Mouse (Mus musculus): Measurements from ENCODE around the gene Rfx4. TPM values are rescaled to one million over a fixed set of nuclear protein-coding genes. Genes with fewer than 3 reads are reported as not detected.

Rfx4 gene
- not detected in 2 replicates for polyA plus RNA-seq (2014; fragmentation: Nextera tagmentation; extraction: Ambion mirVana)

- Histone ChIP-seq H3K9ac (ENCODE audit: low read length) (no peak within 1 kb of the TSS), H3K4me2 (ENCODE audit: low read length) (peak within 1 kb of the TSS; percentile 46), H3K36me3 (ENCODE audit: control insufficient read depth, insufficient read depth, low read length) (no peaks in the 10 kb centered on the region), H3K4me1 (replicated peaks; ENCODE audit: control insufficient read depth, insufficient read depth, low read length) (peaks cover 26% of the 10 kb centered on the region), H3K4me3 (ENCODE audit: low read depth, low read length) (peak within 1 kb of the TSS; percentile 25), H3K27ac (ENCODE audit: low read depth) (no peak within 1 kb of the TSS), H3K9me3 (ENCODE audit: control insufficient read depth, low read length) (no peaks in the 10 kb centered on the region), H3K27me3 (replicated peaks; ENCODE audit: control insufficient read depth, insufficient read depth, low read length) (peaks cover 95% of the 10 kb centered on the region)
- 0% methylated on average over 24 of the region's 24 CpGs for WGBS
- DNase-seq (ENCODE audit: low spot score), result peak; percentile 67
- no peak for ATAC-seq (replicated peaks; ENCODE audit: low FRiP score, low TSS enrichment, low read depth)
Measured at GRCm38 (mm10) chr10:84755786-84756203, at the start of gene Rfx4. Gene Rfx4, plus strand, starts transcription at chr10:84756062.

GRCm38 (mm10) chr10:84706543-84706942 lies 49.3 kb upstream of the Rfx4 start:
- ATAC-seq (replicated peaks; ENCODE audit: low FRiP score, low TSS enrichment, low read depth), result no peak
- H3K4me1 ChIP-seq (replicated peaks; ENCODE audit: control insufficient read depth, insufficient read depth, low read length), result peaks cover 7% of the 10 kb centered on the region; the same call in 1 of the 2 replicates
- H3K4me2 ChIP-seq (ENCODE audit: low read length), result no peak overlapping the region
- no peak for DNase-seq (ENCODE audit: low spot score)
- no peak overlapping the region for H3K4me3 ChIP-seq (ENCODE audit: low read depth, low read length)
- no peak overlapping the region for H3K27ac ChIP-seq (ENCODE audit: low read depth)
- peaks cover 15% of the 10 kb centered on the region for H3K36me3 ChIP-seq (ENCODE audit: control insufficient read depth, insufficient read depth, low read length)
- no peak overlapping the region for H3K9ac ChIP-seq (ENCODE audit: low read length)
- no peaks in the 10 kb centered on the region for H3K27me3 ChIP-seq (replicated peaks; ENCODE audit: control insufficient read depth, insufficient read depth, low read length)
- no peaks in the 10 kb centered on the region for H3K9me3 ChIP-seq (ENCODE audit: control insufficient read depth, low read length)
- 40% methylated on average over 8 of the region's 8 CpGs for WGBS

- ATAC-seq (replicated peaks; ENCODE audit: low FRiP score, low TSS enrichment, low read depth), result no peak
- Histone ChIP-seq H3K4me3 (ENCODE audit: low read depth, low read length) (no peak overlapping the region), H3K9me3 (ENCODE audit: control insufficient read depth, low read length) (no peaks in the 10 kb centered on the region), H3K27ac (ENCODE audit: low read depth) (no peak overlapping the region), H3K27me3 (replicated peaks; ENCODE audit: control insufficient read depth, insufficient read depth, low read length) (no peaks in the 10 kb centered on the region), H3K4me1 (replicated peaks; ENCODE audit: control insufficient read depth, insufficient read depth, low read length) (peaks cover 7% of the 10 kb centered on the region; the same call in 1 of the 2 replicates), H3K4me2 (ENCODE audit: low read length) (no peak overlapping the region), H3K9ac (ENCODE audit: low read length) (no peak overlapping the region), H3K36me3 (ENCODE audit: control insufficient read depth, insufficient read depth, low read length) (peaks cover 8% of the 10 kb centered on the region; the same call in 1 of the 2 replicates)
- no peak for DNase-seq (ENCODE audit: low spot score)
- 41% methylated on average over 6 of the region's 6 CpGs for WGBS
Measured at GRCm38 (mm10) chr10:84707226-84707625, 48.6 kb upstream of the Rfx4 start.

- WGBS, result 54% methylated on average over 14 of the region's 14 CpGs
- H3K27ac ChIP-seq (ENCODE audit: low read depth), result no peak overlapping the region
- no peaks in the 10 kb centered on the region for H3K27me3 ChIP-seq (replicated peaks; ENCODE audit: control insufficient read depth, insufficient read depth, low read length)
- no peak overlapping the region for H3K4me2 ChIP-seq (ENCODE audit: low read length)
- H3K4me1 ChIP-seq (replicated peaks; ENCODE audit: control insufficient read depth, insufficient read depth, low read length), result peaks cover 7% of the 10 kb centered on the region; the same call in 1 of the 2 replicates
- no peaks in the 10 kb centered on the region for H3K9me3 ChIP-seq (ENCODE audit: control insufficient read depth, low read length)
- no peak overlapping the region for H3K9ac ChIP-seq (ENCODE audit: low read length)
- DNase-seq (ENCODE audit: low spot score), result no peak
- peaks cover 7% of the 10 kb centered on the region; the same call in 1 of the 2 replicates for H3K36me3 ChIP-seq (ENCODE audit: control insufficient read depth, insufficient read depth, low read length)
- no peak overlapping the region for H3K4me3 ChIP-seq (ENCODE audit: low read depth, low read length)
- no peak for ATAC-seq (replicated peaks; ENCODE audit: low FRiP score, low TSS enrichment, low read depth)
Measured at GRCm38 (mm10) chr10:84707752-84708530, 47.9 kb upstream of the Rfx4 start.

GRCm38 (mm10) chr10:84710192-84710591 lies 45.7 kb upstream of the Rfx4 start:
- H3K4me2 ChIP-seq (ENCODE audit: low read length), result no peak overlapping the region

GRCm38 (mm10) chr10:84710827-84711226 lies 45.0 kb upstream of the Rfx4 start:
- 44% methylated on average over 4 of the region's 4 CpGs for WGBS
- Histone ChIP-seq H3K27ac (ENCODE audit: low read depth) (no peak overlapping the region), H3K9me3 (ENCODE audit: control insufficient read depth, low read length) (no peaks in the 10 kb centered on the region), H3K4me1 (replicated peaks; ENCODE audit: control insufficient read depth, insufficient read depth, low read length) (peaks cover 7% of the 10 kb centered on the region; the same call in 1 of the 2 replicates), H3K27me3 (replicated peaks; ENCODE audit: control insufficient read depth, insufficient read depth, low read length) (no peaks in the 10 kb centered on the region), H3K4me3 (ENCODE audit: low read depth, low read length) (no peak overlapping the region), H3K9ac (ENCODE audit: low read length) (no peak overlapping the region), H3K36me3 (ENCODE audit: control insufficient read depth, insufficient read depth, low read length) (peaks cover 25% of the 10 kb centered on the region), H3K4me2 (ENCODE audit: low read length) (no peak overlapping the region)
- no peak for DNase-seq (ENCODE audit: low spot score)
- ATAC-seq (replicated peaks; ENCODE audit: low FRiP score, low TSS enrichment, low read depth), result 0 out of 2 replicates have a peak, but pooled peaks have one; percentile 27

More at GRCm38 (mm10) chr10:84710192-84710591, 45.7 kb upstream of the Rfx4 start:
- Histone ChIP-seq H3K4me3 (ENCODE audit: low read depth, low read length) (no peak overlapping the region), H3K9ac (ENCODE audit: low read length) (no peak overlapping the region), H3K4me1 (replicated peaks; ENCODE audit: control insufficient read depth, insufficient read depth, low read length) (peaks cover 7% of the 10 kb centered on the region; the same call in 1 of the 2 replicates), H3K9me3 (ENCODE audit: control insufficient read depth, low read length) (no peaks in the 10 kb centered on the region), H3K27me3 (replicated peaks; ENCODE audit: control insufficient read depth, insufficient read depth, low read length) (no peaks in the 10 kb centered on the region), H3K36me3 (ENCODE audit: control insufficient read depth, insufficient read depth, low read length) (peaks cover 19% of the 10 kb centered on the region), H3K27ac (ENCODE audit: low read depth) (no peak overlapping the region)
- no peak for DNase-seq (ENCODE audit: low spot score)
- 47% methylated on average over 4 of the region's 4 CpGs for WGBS
- ATAC-seq (replicated peaks; ENCODE audit: low FRiP score, low TSS enrichment, low read depth), result no peak

GRCm38 (mm10) chr10:84711479-84711878 lies 44.4 kb upstream of the Rfx4 start:
- WGBS, result 85% methylated on average over 8 of the region's 8 CpGs
- Histone ChIP-seq H3K4me2 (ENCODE audit: low read length) (no peak overlapping the region), H3K27ac (ENCODE audit: low read depth) (no peak overlapping the region), H3K9me3 (ENCODE audit: control insufficient read depth, low read length) (no peaks in the 10 kb centered on the region), H3K4me1 (replicated peaks; ENCODE audit: control insufficient read depth, insufficient read depth, low read length) (peaks cover 6% of the 10 kb centered on the region; the same call in 1 of the 2 replicates), H3K36me3 (ENCODE audit: control insufficient read depth, insufficient read depth, low read length) (peaks cover 26% of the 10 kb centered on the region), H3K9ac (ENCODE audit: low read length) (no peak overlapping the region), H3K4me3 (ENCODE audit: low read depth, low read length) (no peak overlapping the region), H3K27me3 (replicated peaks; ENCODE audit: control insufficient read depth, insufficient read depth, low read length) (no peaks in the 10 kb centered on the region)
- no peak for ATAC-seq (replicated peaks; ENCODE audit: low FRiP score, low TSS enrichment, low read depth)
- no peak for DNase-seq (ENCODE audit: low spot score)

GRCm38 (mm10) chr10:84711940-84712339 lies 43.9 kb upstream of the Rfx4 start:
- Histone ChIP-seq H3K9ac (ENCODE audit: low read length) (no peak overlapping the region), H3K27ac (ENCODE audit: low read depth) (no peak overlapping the region), H3K4me2 (ENCODE audit: low read length) (no peak overlapping the region), H3K4me1 (replicated peaks; ENCODE audit: control insufficient read depth, insufficient read depth, low read length) (peaks cover 3% of the 10 kb centered on the region; the same call in 1 of the 2 replicates), H3K9me3 (ENCODE audit: control insufficient read depth, low read length) (no peaks in the 10 kb centered on the region), H3K36me3 (ENCODE audit: control insufficient read depth, insufficient read depth, low read length) (peaks cover 26% of the 10 kb centered on the region), H3K4me3 (ENCODE audit: low read depth, low read length) (no peak overlapping the region), H3K27me3 (replicated peaks; ENCODE audit: control insufficient read depth, insufficient read depth, low read length) (no peaks in the 10 kb centered on the region)
- WGBS, result 79% methylated on average over 5 of the region's 5 CpGs
- ATAC-seq (replicated peaks; ENCODE audit: low FRiP score, low TSS enrichment, low read depth) (no peak), DNase-seq (ENCODE audit: low spot score) (no peak)
